Mouse (Mus musculus) myocyte (in vitro differentiated cells): Measurements from ENCODE around the gene Bcar3. TPM values are rescaled to one million over a fixed set of nuclear protein-coding genes. Genes with fewer than 3 reads are reported as not detected.

Source experiments
- H3K27me3 ChIP-seq: one replicate; pipeline ENCODE4 v1.6.1; 2011; ENCODE audit not compliant: control insufficient read depth, insufficient read depth, insufficient read length
- H3K36me3 ChIP-seq: one replicate; pipeline ENCODE4 v1.6.1; 2011; ENCODE audit not compliant: control insufficient read depth, insufficient read depth
- H3K4me2 ChIP-seq: one replicate; pipeline ENCODE4 v1.6.1; 2011; ENCODE audit warnings: low read depth, control low read depth
- H3K4me3 ChIP-seq: one replicate; pipeline ENCODE4 v1.5.1; 2011; ENCODE audit warnings: mild to moderate bottlenecking, control low read depth, moderate library complexity
- H3K79me2 ChIP-seq: one replicate; pipeline ENCODE4 v1.6.1; 2011; ENCODE audit not compliant: control insufficient read depth, insufficient read depth
- H3ac ChIP-seq: one replicate; pipeline ENCODE4 v1.6.1; 2011; ENCODE audit not compliant: control insufficient read depth, insufficient read length
- CEBPB ChIP-seq: IDR thresholded peaks from 2 replicates; pipeline ENCODE4 v1.6.1; 2011; ENCODE audit warnings: mild to moderate bottlenecking, moderate library complexity; ENCODE audit not compliant: poor library complexity, insufficient read depth, severe bottlenecking
- E2F4 ChIP-seq: IDR thresholded peaks from one replicate; pipeline ENCODE4 v1.6.1; 2011; ENCODE audit warnings: mild to moderate bottlenecking, control low read depth, moderate library complexity; ENCODE audit not compliant: insufficient read depth
- MAX ChIP-seq: IDR thresholded peaks from one replicate; pipeline ENCODE4 v1.6.1; 2011; ENCODE audit warnings: low read depth, mild to moderate bottlenecking, control low read depth
- MYOD1 ChIP-seq, 3 experiments: IDR thresholded peaks; one replicate each; pipeline ENCODE4 v1.6.1; 2011; ENCODE audit warnings: control low read depth in 2 of 3, low read depth in 2 of 3, mild to moderate bottlenecking in 2 of 3, moderate library complexity in 1 of 3; ENCODE audit not compliant: insufficient read length in 2 of 3, control insufficient read depth in 1 of 3
- MYOG ChIP-seq, 3 experiments: IDR thresholded peaks; one replicate each; pipeline ENCODE4 v1.6.1; 2011; ENCODE audit warnings: control low read depth in 2 of 3, low read depth in 2 of 3, mild to moderate bottlenecking in 2 of 3; ENCODE audit not compliant: insufficient read length in 2 of 3, control insufficient read depth in 1 of 3, insufficient read depth in 1 of 3
- POLR2A ChIP-seq: IDR thresholded peaks from one replicate; pipeline ENCODE4 v1.6.1; 2011; ENCODE audit warnings: low read depth, mild to moderate bottlenecking, control low read depth, moderate library complexity; ENCODE audit not compliant: insufficient read length
- POLR2AphosphoS2 ChIP-seq: IDR thresholded peaks from one replicate; pipeline ENCODE4 v1.6.1; 2011; ENCODE audit warnings: low read depth, control low read depth; ENCODE audit not compliant: insufficient read length
- REST ChIP-seq: IDR thresholded peaks from one replicate; pipeline ENCODE4 v1.6.1; 2011; ENCODE audit warnings: mild to moderate bottlenecking, control low read depth, moderate library complexity; ENCODE audit not compliant: insufficient read depth, insufficient read length
- SRF ChIP-seq: IDR thresholded peaks from one replicate; pipeline ENCODE4 v1.6.1; 2011; ENCODE audit warnings: low read depth; ENCODE audit not compliant: control insufficient read depth, insufficient read length
- TCF12 ChIP-seq: IDR thresholded peaks from one replicate; pipeline ENCODE4 v1.6.1; 2011; ENCODE audit warnings: mild to moderate bottlenecking, control low read depth; ENCODE audit not compliant: poor library complexity, insufficient read depth, severe bottlenecking
- TCF3 ChIP-seq: IDR thresholded peaks from one replicate; pipeline ENCODE4 v1.6.1; 2011; ENCODE audit warnings: low read depth, control low read depth; ENCODE audit not compliant: insufficient read length
- USF1 ChIP-seq: IDR thresholded peaks from one replicate; pipeline ENCODE4 v1.6.1; 2011; ENCODE audit warnings: low read depth, mild to moderate bottlenecking, control low read depth, moderate library complexity
- polyA plus RNA-seq: library from polyadenylated mRNA; unstranded; fragments of >200 nt; fragmentation: generic; extraction: Trizol; gene quantifications from one replicate; pipeline ENCODE4 v1.2.1, GENCODE M21; 2012; ENCODE audit warnings: missing spikeins

Gene Bcar3
- polyA plus RNA-seq, 1 experiment, result 21.4 TPM

DNA sequence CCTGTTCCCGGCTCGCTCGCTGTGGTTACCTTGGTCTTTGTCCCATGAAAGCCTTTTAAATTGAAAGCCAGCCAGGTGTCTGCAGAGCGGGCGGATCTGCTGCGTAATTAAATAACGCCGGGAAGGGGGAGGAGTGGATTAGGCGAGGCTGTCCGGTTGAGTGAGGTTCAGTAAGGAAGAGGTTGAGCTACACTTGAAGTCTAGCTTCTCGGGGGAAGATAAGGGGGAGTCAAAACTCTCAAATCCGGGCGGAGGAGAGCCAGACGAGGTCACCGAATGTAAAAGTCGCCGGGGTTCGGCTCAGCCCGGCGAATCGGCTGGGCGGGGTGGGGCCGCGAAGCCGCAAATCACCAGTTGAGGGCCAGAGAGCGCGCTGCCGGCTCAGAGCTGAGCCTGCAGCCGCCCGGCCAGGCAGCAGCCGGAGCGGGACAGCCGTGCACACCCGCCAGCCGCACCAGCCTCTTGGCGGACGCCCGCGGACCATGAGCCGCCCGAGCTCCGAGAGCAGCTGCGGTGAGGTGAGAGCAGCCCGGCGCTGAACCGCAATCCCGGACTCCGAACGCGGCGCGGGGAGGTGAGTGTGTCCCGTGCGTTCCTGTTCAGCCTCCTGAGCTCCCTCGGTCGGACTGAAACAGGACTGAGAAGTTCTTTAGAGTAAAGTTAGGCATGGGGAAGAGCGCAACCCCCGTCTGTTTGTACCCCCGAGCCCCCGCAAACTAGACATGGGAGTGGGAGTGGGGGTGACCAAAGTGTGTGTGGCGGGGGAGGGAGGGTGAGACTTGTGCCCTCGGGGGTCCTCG lies 125.9 kb downstream of the Bcar3 start:
- Histone ChIP-seq H3K4me2 (peak overlapping the region; percentile 97), H3ac (peak overlapping the region; percentile 30), H3K4me3 (peak overlapping the region; percentile 86), H3K79me2 (peaks cover 50% of the 10 kb centered on the region), H3K27me3 (no peaks in the 10 kb centered on the region), H3K36me3 (no peaks in the 10 kb centered on the region)
- TF ChIP-seq POLR2AphosphoS2 (peak; percentile 95), TCF12 (no peak), MYOG (IDR thresholded peaks at IDR 0.05; ENCODE audit: control insufficient read depth in 1 of 3, insufficient read depth in 1 of 3, insufficient read length in 2 of 3, low read depth in 2 of 3) (peak in 2 of 3 experiments; percentile 75 to 77), MAX (no peak), REST (peak; percentile 4), MYOD1 (IDR thresholded peaks at IDR 0.05; ENCODE audit: control insufficient read depth in 1 of 3, insufficient read length in 2 of 3, low read depth in 2 of 3) (peak in 2 of 3 experiments; percentile 28 to 38), USF1 (no peak), SRF (no peak), TCF3 (peak; percentile 18), CEBPB (no peak), E2F4 (no peak), POLR2A (peak; percentile 100)

GRCm38 (mm10) chr3:122420410-122420774 lies 126.5 kb downstream of the Bcar3 start:
- Histone ChIP-seq H3K27me3 (no peaks in the 10 kb centered on the region), H3K4me3 (peak overlapping the region; percentile 86), H3K79me2 (peaks cover 56% of the 10 kb centered on the region), H3ac (peak overlapping the region; percentile 30), H3K4me2 (peak overlapping the region; percentile 62), H3K36me3 (no peaks in the 10 kb centered on the region)
- no peak for TF ChIP-seq TCF12

- no peaks in the 10 kb centered on the region for H3K36me3 ChIP-seq
- peaks cover 63% of the 10 kb centered on the region for H3K79me2 ChIP-seq
- TF ChIP-seq POLR2A, result no peak
- no peak for TF ChIP-seq SRF
- TF ChIP-seq MYOD1 (IDR thresholded peaks at IDR 0.05; ENCODE audit: control insufficient read depth in 1 of 3, insufficient read length in 2 of 3, low read depth in 2 of 3), result no peak
- TF ChIP-seq CEBPB, result no peak
- TF ChIP-seq TCF12, result no peak
- no peak for TF ChIP-seq REST
- no peak for TF ChIP-seq MAX
- no peak for TF ChIP-seq E2F4
- no peak for TF ChIP-seq POLR2AphosphoS2
- TF ChIP-seq USF1, result no peak
- TF ChIP-seq TCF3, result no peak
- no peak for TF ChIP-seq MYOG (IDR thresholded peaks at IDR 0.05; ENCODE audit: control insufficient read depth in 1 of 3, insufficient read depth in 1 of 3, insufficient read length in 2 of 3, low read depth in 2 of 3)
- H3K4me2 ChIP-seq, result peak overlapping the region; percentile 62
- H3K4me3 ChIP-seq, result peak overlapping the region; percentile 86
- H3ac ChIP-seq, result peak overlapping the region; percentile 30
- H3K27me3 ChIP-seq, result no peaks in the 10 kb centered on the region
Measured at GRCm38 (mm10) chr3:122421042-122421702, 127.2 kb downstream of the Bcar3 start.

DNA sequence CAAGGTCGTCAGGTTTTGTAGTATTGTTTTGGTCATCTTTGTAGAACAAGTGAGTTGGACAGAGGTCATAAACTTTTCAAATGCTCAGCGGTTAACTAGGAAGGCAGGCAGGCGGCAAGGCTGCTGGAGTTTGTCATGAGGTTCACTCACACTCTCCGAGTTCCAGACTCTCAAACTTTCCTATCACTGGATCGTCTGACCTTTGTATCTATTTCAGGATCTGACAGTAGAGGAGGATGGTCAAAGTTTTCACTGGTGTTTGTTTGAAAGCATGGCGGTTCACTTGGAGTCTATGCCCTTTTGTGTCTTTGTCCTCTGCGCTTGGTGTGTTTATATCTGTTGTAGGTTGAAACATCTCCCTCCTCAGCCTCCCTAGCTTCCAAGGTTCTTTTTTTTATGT lies 127.9 kb downstream of the Bcar3 start:
- peaks cover 4% of the 10 kb centered on the region for H3K36me3 ChIP-seq
- TF ChIP-seq CEBPB (no peak), POLR2A (no peak), MAX (no peak), SRF (no peak), MYOG (IDR thresholded peaks at IDR 0.05; ENCODE audit: control insufficient read depth in 1 of 3, insufficient read depth in 1 of 3, insufficient read length in 2 of 3, low read depth in 2 of 3) (no peak), POLR2AphosphoS2 (no peak), REST (no peak)
- peaks cover 69% of the 10 kb centered on the region for H3K79me2 ChIP-seq
- H3K27me3 ChIP-seq, result no peaks in the 10 kb centered on the region
- peak overlapping the region; percentile 62 for H3K4me2 ChIP-seq
- H3K4me3 ChIP-seq, result peak overlapping the region; percentile 86
- no peak overlapping the region for H3ac ChIP-seq

DNA sequence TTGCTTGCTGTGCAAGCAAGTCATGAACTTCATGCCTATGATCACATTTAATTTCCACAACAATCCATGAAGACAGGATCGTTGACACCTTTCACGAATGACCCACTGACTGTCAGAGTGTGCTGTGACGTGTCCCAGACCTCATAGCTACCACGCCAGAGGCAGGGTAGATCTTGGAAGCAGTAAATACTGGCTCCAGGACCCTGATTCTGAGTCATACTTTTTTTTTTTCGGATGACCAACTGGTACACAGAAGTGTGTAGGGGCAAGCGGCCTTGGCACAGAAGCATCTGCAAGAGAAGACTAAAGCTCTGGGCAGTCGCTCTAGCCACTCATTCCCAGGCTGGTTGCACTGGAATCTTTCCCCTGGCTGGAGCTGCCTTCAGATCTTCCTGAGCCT lies 128.3 kb downstream of the Bcar3 start:
- no peak for TF ChIP-seq CEBPB
- no peak for TF ChIP-seq SRF
- Histone ChIP-seq H3ac (no peak overlapping the region), H3K36me3 (peaks cover 9% of the 10 kb centered on the region), H3K79me2 (peaks cover 70% of the 10 kb centered on the region), H3K4me3 (peak overlapping the region; percentile 86), H3K4me2 (peak overlapping the region; percentile 62), H3K27me3 (no peaks in the 10 kb centered on the region)
